Mouse (Mus musculus) embryonic facial prominence, embryonic 15.5 days (tissue): ENCODE measurements around the gene Hs3st2. TPM values are rescaled to one million over a fixed set of nuclear protein-coding genes. Genes with fewer than 3 reads are reported as not detected.

Experiments
- ATAC-seq: fragments of 200-750 bp; cut with Nextera tagmentation; 2 replicates; pipeline ENCODE4 v1.8.0; 2017; ENCODE audit warnings: low read depth, moderate TSS enrichment; ENCODE audit not compliant: insufficient number of reproducible peaks, low FRiP score, low TSS enrichment
- H3K27ac ChIP-seq: fragments of 300-500 bp; sonication (generic); replicated peaks from 2 replicates; pipeline ENCODE4 v1.5.1; 2015; ENCODE audit warnings: mild to moderate bottlenecking, inconsistent platforms
- H3K27me3 ChIP-seq: fragments of 300-500 bp; sonication (generic); 2 replicates; pipeline ENCODE4 v1.6.1; 2015; ENCODE audit warnings: inconsistent platforms
- H3K36me3 ChIP-seq: fragments of 300-500 bp; sonication (generic); 2 replicates; pipeline ENCODE4 v1.6.1; 2015; ENCODE audit warnings: mild to moderate bottlenecking, inconsistent platforms
- H3K4me1 ChIP-seq: fragments of 300-500 bp; sonication (generic); 2 replicates; pipeline ENCODE4 v1.6.1; 2015; ENCODE audit warnings: inconsistent platforms
- H3K4me2 ChIP-seq: fragments of 300-500 bp; sonication (generic); replicated peaks from 2 replicates; pipeline ENCODE4 v1.6.1; 2015; ENCODE audit warnings: mild to moderate bottlenecking, inconsistent platforms
- H3K4me3 ChIP-seq: fragments of 300-500 bp; sonication (generic); replicated peaks from 2 replicates; pipeline ENCODE4 v1.5.1; 2015; ENCODE audit warnings: mild to moderate bottlenecking, inconsistent platforms
- H3K9ac ChIP-seq: fragments of 300-500 bp; sonication (generic); 2 replicates; pipeline ENCODE4 v1.6.1; 2015; ENCODE audit warnings: inconsistent platforms
- H3K9me3 ChIP-seq: fragments of 300-500 bp; sonication (generic); replicated peaks from 2 replicates; pipeline ENCODE4 v1.6.1; 2016; ENCODE audit warnings: inconsistent platforms
- WGBS: fragments of 180-500 bp; shearing (Covaris S2); methylation state at CpG from one replicate; pipeline ENCODE4 v1.1.7; 2015; 5-methylcytosine and 5-hydroxymethylcytosine counted together
- polyA plus RNA-seq: library from polyadenylated mRNA; unstranded; fragments of >200 nt; fragmentation: Nextera tagmentation; extraction: Ambion mirVana; gene quantifications from 2 replicates; pipeline ENCODE4 v1.2.1, GENCODE M21; 2015

Hs3st2 gene
- polyA plus RNA-seq, 1 experiment from 2014 or later, result 0.19 TPM

- no peaks in the 10 kb centered on the region for H3K9me3 ChIP-seq
- no peak for ATAC-seq
- peaks cover 53% of the 10 kb centered on the region for H3K27me3 ChIP-seq
- no peak overlapping the region for H3K9ac ChIP-seq
- 68% methylated on average over 1 of the region's 1 CpGs for WGBS
- H3K4me2 ChIP-seq, result no peak overlapping the region
- H3K4me1 ChIP-seq, result peaks cover 14% of the 10 kb centered on the region
- H3K36me3 ChIP-seq, result no peaks in the 10 kb centered on the region
- H3K4me3 ChIP-seq, result no peak overlapping the region
- H3K27ac ChIP-seq, result no peak overlapping the region
These were observed 2.2 kb downstream of the Hs3st2 start for GRCm38 (mm10) chr7:121393884-121394283.

GRCm38 (mm10) chr7:121394875-121395274 lies 3.2 kb downstream of the Hs3st2 start:
- WGBS, result 77% methylated on average over 2 of the region's 2 CpGs
- no peak overlapping the region for H3K27ac ChIP-seq
- H3K27me3 ChIP-seq, result peaks cover 53% of the 10 kb centered on the region
- H3K36me3 ChIP-seq, result no peaks in the 10 kb centered on the region
- H3K4me3 ChIP-seq, result no peak overlapping the region
- H3K4me1 ChIP-seq, result peaks cover 14% of the 10 kb centered on the region
- no peaks in the 10 kb centered on the region for H3K9me3 ChIP-seq
- no peak overlapping the region for H3K4me2 ChIP-seq
- no peak for ATAC-seq
- no peak overlapping the region for H3K9ac ChIP-seq

- Histone ChIP-seq H3K9ac (no peak overlapping the region), H3K4me2 (no peak overlapping the region), H3K4me1 (no peaks in the 10 kb centered on the region), H3K27ac (no peak overlapping the region), H3K36me3 (no peaks in the 10 kb centered on the region), H3K9me3 (no peaks in the 10 kb centered on the region), H3K27me3 (no peaks in the 10 kb centered on the region), H3K4me3 (no peak overlapping the region)
- no peak for ATAC-seq
- 76% methylated on average over 11 of the region's 11 CpGs for WGBS
These were observed 19.3 kb downstream of the Hs3st2 start for GRCm38 (mm10) chr7:121410716-121411506.

- no peak for ATAC-seq
- H3K4me1 ChIP-seq, result no peaks in the 10 kb centered on the region
- WGBS, result 74% methylated on average over 7 of the region's 7 CpGs
- no peak overlapping the region for H3K4me3 ChIP-seq
- no peaks in the 10 kb centered on the region for H3K36me3 ChIP-seq
- H3K4me2 ChIP-seq, result no peak overlapping the region
- no peaks in the 10 kb centered on the region for H3K9me3 ChIP-seq
- H3K27ac ChIP-seq, result no peak overlapping the region
- H3K9ac ChIP-seq, result no peak overlapping the region
- no peaks in the 10 kb centered on the region for H3K27me3 ChIP-seq
These were observed 19.8 kb downstream of the Hs3st2 start for GRCm38 (mm10) chr7:121411507-121411898.

- no peak for ATAC-seq
- no peaks in the 10 kb centered on the region for H3K4me1 ChIP-seq
- H3K4me2 ChIP-seq, result no peak overlapping the region
- 74% methylated on average over 6 of the region's 6 CpGs for WGBS
- H3K27me3 ChIP-seq, result no peaks in the 10 kb centered on the region
- H3K9ac ChIP-seq, result no peak overlapping the region
- H3K36me3 ChIP-seq, result no peaks in the 10 kb centered on the region
- H3K9me3 ChIP-seq, result no peaks in the 10 kb centered on the region
- H3K4me3 ChIP-seq, result no peak overlapping the region
- H3K27ac ChIP-seq, result no peak overlapping the region
These were observed 45.2 kb downstream of the Hs3st2 start for GRCm38 (mm10) chr7:121436884-121437283.

GRCm38 (mm10) chr7:121441186-121441585 lies 49.5 kb downstream of the Hs3st2 start:
- Histone ChIP-seq H3K4me3 (no peak overlapping the region), H3K4me1 (no peaks in the 10 kb centered on the region), H3K9ac (no peak overlapping the region), H3K36me3 (no peaks in the 10 kb centered on the region), H3K4me2 (no peak overlapping the region), H3K9me3 (no peaks in the 10 kb centered on the region), H3K27ac (no peak overlapping the region), H3K27me3 (no peaks in the 10 kb centered on the region)
- 63% methylated on average over 5 of the region's 5 CpGs for WGBS
- no peak for ATAC-seq

- Histone ChIP-seq H3K36me3 (no peaks in the 10 kb centered on the region), H3K9ac (no peak overlapping the region), H3K4me3 (no peak overlapping the region), H3K4me1 (no peaks in the 10 kb centered on the region), H3K9me3 (no peaks in the 10 kb centered on the region), H3K27me3 (no peaks in the 10 kb centered on the region), H3K4me2 (no peak overlapping the region), H3K27ac (no peak overlapping the region)
- ATAC-seq, result no peak
- WGBS, result 52% methylated on average over 7 of the region's 7 CpGs
These were observed 52.7 kb downstream of the Hs3st2 start for GRCm38 (mm10) chr7:121444336-121444735.

- no peaks in the 10 kb centered on the region for H3K27me3 ChIP-seq
- H3K4me2 ChIP-seq, result no peak overlapping the region
- H3K4me3 ChIP-seq, result no peak overlapping the region
- no peak overlapping the region for H3K9ac ChIP-seq
- H3K9me3 ChIP-seq, result no peaks in the 10 kb centered on the region
- 0 out of 2 replicates have a peak, but pooled peaks cover 6% of the 10 kb centered on the region for H3K4me1 ChIP-seq
- ATAC-seq, result no peak
- H3K27ac ChIP-seq, result no peak overlapping the region
- H3K36me3 ChIP-seq, result no peaks in the 10 kb centered on the region
- WGBS, result 73% methylated on average over 4 of the region's 4 CpGs
These were observed 54.6 kb downstream of the Hs3st2 start for GRCm38 (mm10) chr7:121446281-121446680.

GRCm38 (mm10) chr7:121450951-121451843 lies 59.5 kb downstream of the Hs3st2 start:
- 31% methylated on average over 13 of the region's 13 CpGs for WGBS
- Histone ChIP-seq H3K4me1 (0 out of 2 replicates have a peak, but pooled peaks cover 6% of the 10 kb centered on the region), H3K36me3 (no peaks in the 10 kb centered on the region), H3K9me3 (no peaks in the 10 kb centered on the region), H3K27me3 (no peaks in the 10 kb centered on the region), H3K4me2 (no peak overlapping the region), H3K9ac (no peak overlapping the region), H3K4me3 (no peak overlapping the region), H3K27ac (no peak overlapping the region)
- ATAC-seq, result no peak

GRCm38 (mm10) chr7:121456716-121457115 lies 65.1 kb downstream of the Hs3st2 start:
- no peak overlapping the region for H3K27ac ChIP-seq
- H3K9ac ChIP-seq, result no peak overlapping the region
- no peaks in the 10 kb centered on the region for H3K9me3 ChIP-seq
- no peak overlapping the region for H3K4me3 ChIP-seq
- no peaks in the 10 kb centered on the region for H3K36me3 ChIP-seq
- no peaks in the 10 kb centered on the region for H3K4me1 ChIP-seq
- no peaks in the 10 kb centered on the region for H3K27me3 ChIP-seq
- ATAC-seq, result no peak
- H3K4me2 ChIP-seq, result no peak overlapping the region
- WGBS, result 68% methylated on average over 1 of the region's 1 CpGs

- Histone ChIP-seq H3K9me3 (no peaks in the 10 kb centered on the region), H3K4me2 (no peak overlapping the region), H3K4me1 (no peaks in the 10 kb centered on the region), H3K4me3 (no peak overlapping the region), H3K27me3 (no peaks in the 10 kb centered on the region), H3K36me3 (no peaks in the 10 kb centered on the region), H3K9ac (no peak overlapping the region), H3K27ac (no peak overlapping the region)
- ATAC-seq, result no peak
- WGBS, result 40% methylated on average over 3 of the region's 3 CpGs
These were observed 66.4 kb downstream of the Hs3st2 start for GRCm38 (mm10) chr7:121458075-121458474.
